Comparison of ENCODE assay signal across 8 mouse cellular contexts in the genomic region with DNA sequence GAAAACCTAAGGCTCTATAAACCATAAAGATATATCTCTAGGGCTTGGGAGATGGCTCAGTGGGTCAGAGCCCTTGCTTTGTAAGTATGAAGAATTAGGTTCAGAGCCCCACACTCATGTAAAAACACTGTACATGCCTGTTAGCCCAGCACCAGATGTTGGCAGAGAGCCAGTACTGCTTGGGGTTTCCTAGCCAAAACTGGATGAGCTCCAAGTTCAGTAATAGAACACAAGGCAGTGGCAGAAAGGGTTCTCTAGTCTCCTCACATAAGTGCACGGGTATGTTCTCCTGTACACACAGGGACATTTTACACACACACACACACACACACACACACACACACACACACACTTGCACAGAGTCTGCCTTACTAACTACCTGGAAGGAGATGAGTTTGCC.
DNase-seq lines count a peak whose midpoint lies in the region; ATAC-seq lines count a peak whose summit lies in the region.

No protein-coding gene starts in this region.

- peak; percentile 52 for DNase-seq in embryonic facial prominence, embryonic 11.5 days (ENCODE audit: low spot score)
- DNase-seq in embryonic facial prominence, embryonic 10.5 days (ENCODE audit: low spot score): no peak
- DNase-seq in heart, postnatal 36 days: peak; percentile 24 to 29
- peak; percentile 58 to 59 for DNase-seq in layer of hippocampus, postnatal 10 days (ENCODE audit: low spot score in 2 of 2)

- H3K4me3 ChIP-seq in embryonic facial prominence, embryonic 11.5 days (ENCODE audit: low read depth, low read length): no peak overlapping the region
- no peak overlapping the region for H3K4me3 ChIP-seq in embryonic facial prominence, embryonic 10.5 days
- H3K4me3 ChIP-seq in neural tube, embryonic 13.5 days: no peak overlapping the region
- no peak overlapping the region for H3K4me3 ChIP-seq in neural tube, embryonic 15.5 days (replicated peaks)

- no peaks in the 10 kb centered on the region for H3K4me1 ChIP-seq in embryonic facial prominence, embryonic 11.5 days (ENCODE audit: control insufficient read depth, insufficient read depth, low read length)
- H3K4me1 ChIP-seq in embryonic facial prominence, embryonic 10.5 days: no peaks in the 10 kb centered on the region
- peaks cover 7% of the 10 kb centered on the region; the same call in 1 of the 2 replicates for H3K4me1 ChIP-seq in neural tube, embryonic 13.5 days (replicated peaks)
- H3K4me1 ChIP-seq in neural tube, embryonic 15.5 days: peaks cover 6% of the 10 kb centered on the region; the same call in 1 of the 2 replicates

- H3K36me3 ChIP-seq in embryonic facial prominence, embryonic 11.5 days (replicated peaks; ENCODE audit: control insufficient read depth, insufficient read depth, low read depth, low read length): no peaks in the 10 kb centered on the region
- H3K36me3 ChIP-seq in embryonic facial prominence, embryonic 10.5 days (replicated peaks): no peaks in the 10 kb centered on the region
- H3K36me3 ChIP-seq in neural tube, embryonic 13.5 days: no peaks in the 10 kb centered on the region
- H3K36me3 ChIP-seq in neural tube, embryonic 15.5 days: no peaks in the 10 kb centered on the region

- intact Hi-C loops in heart, postnatal 36 days (cut with DNase I): no loop called here

- no peak for ATAC-seq in embryonic facial prominence, embryonic 11.5 days (replicated peaks; ENCODE audit: insufficient number of reproducible peaks, low FRiP score, low TSS enrichment, low read depth)
- peak; percentile 53 for ATAC-seq in neural tube, embryonic 13.5 days (ENCODE audit: low read depth)
- ATAC-seq in neural tube, embryonic 15.5 days (ENCODE audit: low FRiP score): no peak
- no peak for ATAC-seq in CD4-positive, CD25-positive, alpha-beta regulatory T cell, adult 4 months
- no peak for ATAC-seq in granulocyte monocyte progenitor cell, adult 5-6 weeks (replicated peaks; ENCODE audit: poor library complexity, severe bottlenecking)

- WGBS in embryonic facial prominence, embryonic 11.5 days: 54% methylated on average over 1 of the region's 1 CpGs
- 83% methylated on average over 1 of the region's 1 CpGs for WGBS in embryonic facial prominence, embryonic 10.5 days
- WGBS in neural tube, embryonic 13.5 days: 24% methylated on average over 1 of the region's 1 CpGs
- 38% methylated on average over 1 of the region's 1 CpGs for WGBS in neural tube, embryonic 15.5 days

- no peaks in the 10 kb centered on the region for H3K9me3 ChIP-seq in embryonic facial prominence, embryonic 11.5 days (replicated peaks; ENCODE audit: control insufficient read depth, low read length)
- no peaks in the 10 kb centered on the region for H3K9me3 ChIP-seq in embryonic facial prominence, embryonic 10.5 days
- H3K9me3 ChIP-seq in neural tube, embryonic 13.5 days: no peaks in the 10 kb centered on the region
- no peaks in the 10 kb centered on the region for H3K9me3 ChIP-seq in neural tube, embryonic 15.5 days (replicated peaks)

- H3K27me3 ChIP-seq in embryonic facial prominence, embryonic 11.5 days (ENCODE audit: control insufficient read depth, insufficient read depth, low read length): no peaks in the 10 kb centered on the region
- no peaks in the 10 kb centered on the region for H3K27me3 ChIP-seq in embryonic facial prominence, embryonic 10.5 days (replicated peaks; ENCODE audit: low read depth, poor library complexity, severe bottlenecking)
- no peaks in the 10 kb centered on the region for H3K27me3 ChIP-seq in neural tube, embryonic 13.5 days
- H3K27me3 ChIP-seq in neural tube, embryonic 15.5 days (replicated peaks): no peaks in the 10 kb centered on the region

- no peak overlapping the region for H3K27ac ChIP-seq in embryonic facial prominence, embryonic 11.5 days (replicated peaks; ENCODE audit: low read depth, low read length)
- H3K27ac ChIP-seq in embryonic facial prominence, embryonic 10.5 days (replicated peaks): no peak overlapping the region
- H3K27ac ChIP-seq in neural tube, embryonic 13.5 days (replicated peaks): no peak overlapping the region
- H3K27ac ChIP-seq in neural tube, embryonic 15.5 days (replicated peaks): no peak overlapping the region

- no peak overlapping the region for H3K4me2 ChIP-seq in embryonic facial prominence, embryonic 11.5 days (ENCODE audit: low read depth, low read length)
- H3K4me2 ChIP-seq in neural tube, embryonic 13.5 days: no peak overlapping the region
- H3K4me2 ChIP-seq in neural tube, embryonic 15.5 days: no peak overlapping the region

- H3K9ac ChIP-seq in embryonic facial prominence, embryonic 11.5 days (replicated peaks; ENCODE audit: low read length): no peak overlapping the region
- H3K9ac ChIP-seq in neural tube, embryonic 13.5 days: no peak overlapping the region
- H3K9ac ChIP-seq in neural tube, embryonic 15.5 days (replicated peaks): no peak overlapping the region
